Mouse (Mus musculus): Measurements from ENCODE around the gene Olfr998. TPM values are rescaled to one million over a fixed set of nuclear protein-coding genes. Genes with fewer than 3 reads are reported as not detected.
"Not testable (repeated sequence)": the region's sequence is repeated elsewhere in the genome, so short reads cannot be mapped to it uniquely, and the experiment has no call there.

The Olfr998 gene
- not detected in 2 replicates for polyA plus RNA-seq (2015; fragmentation: Nextera tagmentation; extraction: Ambion mirVana)

- H3K36me3 ChIP-seq; H3K4me1 ChIP-seq; H3K4me2 ChIP-seq; H3K27ac ChIP-seq (replicated peaks); H3K9me3 ChIP-seq; H3K9ac ChIP-seq; H3K27me3 ChIP-seq (replicated peaks); H3K4me3 ChIP-seq; ATAC-seq (ENCODE audit: extremely low read depth, insufficient number of reproducible peaks, low FRiP score, low TSS enrichment): not testable (repeated sequence)
- 74% methylated on average over 2 of the region's 2 CpGs for WGBS
Observed at GRCm38 (mm10) chr2:85588648-85589047, at the start of gene Olfr998. Olfr998 (plus strand) TSS chr2:85588948.

- H3K9ac ChIP-seq = no peak overlapping the region
- no peaks in the 10 kb centered on the region for H3K27me3 ChIP-seq (replicated peaks)
- H3K36me3 ChIP-seq = no peaks in the 10 kb centered on the region
- WGBS = 62% methylated on average over 1 of the region's 1 CpGs
- H3K4me2 ChIP-seq = no peak overlapping the region
- H3K9me3 ChIP-seq = no peaks in the 10 kb centered on the region
- H3K4me3 ChIP-seq = no peak overlapping the region
- no peak for ATAC-seq (ENCODE audit: extremely low read depth, insufficient number of reproducible peaks, low FRiP score, low TSS enrichment)
- H3K27ac ChIP-seq (replicated peaks) = no peak overlapping the region
- H3K4me1 ChIP-seq = no peaks in the 10 kb centered on the region
Observed at GRCm38 (mm10) chr2:85554806-85555205, 33.9 kb upstream of the Olfr998 start.

- H3K9ac ChIP-seq = no peak overlapping the region
- no peak overlapping the region for H3K4me2 ChIP-seq
Observed at GRCm38 (mm10) chr2:85560226-85560625, 28.5 kb upstream of the Olfr998 start.

GRCm38 (mm10) chr2:85561187-85561586 is 27.6 kb upstream of the Olfr998 start:
- ATAC-seq (ENCODE audit: extremely low read depth, insufficient number of reproducible peaks, low FRiP score, low TSS enrichment) = no peak
- Histone ChIP-seq H3K9me3 (no peaks in the 10 kb centered on the region), H3K36me3 (no peaks in the 10 kb centered on the region), H3K4me2 (no peak overlapping the region), H3K4me3 (no peak overlapping the region), H3K27me3 (replicated peaks) (no peaks in the 10 kb centered on the region), H3K9ac (no peak overlapping the region), H3K4me1 (no peaks in the 10 kb centered on the region), H3K27ac (replicated peaks) (no peak overlapping the region)
- WGBS = 17% methylated on average over 4 of the region's 4 CpGs

More at GRCm38 (mm10) chr2:85560226-85560625, 28.5 kb upstream of the Olfr998 start:
- 47% methylated on average over 4 of the region's 4 CpGs for WGBS
- Histone ChIP-seq H3K4me1 (no peaks in the 10 kb centered on the region), H3K9me3 (no peaks in the 10 kb centered on the region), H3K27ac (replicated peaks) (no peak overlapping the region), H3K36me3 (no peaks in the 10 kb centered on the region), H3K27me3 (replicated peaks) (no peaks in the 10 kb centered on the region), H3K4me3 (no peak overlapping the region)
- ATAC-seq (ENCODE audit: extremely low read depth, insufficient number of reproducible peaks, low FRiP score, low TSS enrichment) = no peak

- Histone ChIP-seq H3K27me3 (replicated peaks) (no peaks in the 10 kb centered on the region), H3K9ac (no peak within 1 kb of the TSS), H3K36me3 (no peaks in the 10 kb centered on the region), H3K9me3 (no peaks in the 10 kb centered on the region), H3K4me2 (no peak within 1 kb of the TSS), H3K4me1 (no peaks in the 10 kb centered on the region), H3K27ac (replicated peaks) (no peak within 1 kb of the TSS), H3K4me3 (no peak within 1 kb of the TSS)
- no peak for ATAC-seq (ENCODE audit: extremely low read depth, insufficient number of reproducible peaks, low FRiP score, low TSS enrichment)
Observed at GRCm38 (mm10) chr2:85578915-85579314, 9.8 kb upstream of the Olfr998 start, which contains the start of gene Olfr996. Olfr996 (plus strand) TSS chr2:85579215.

- WGBS = 71% methylated on average over 1 of the region's 1 CpGs
- H3K27me3 ChIP-seq (replicated peaks) = no peaks in the 10 kb centered on the region
- no peak within 1 kb of the TSS for H3K27ac ChIP-seq (replicated peaks)
- H3K9ac ChIP-seq = no peak within 1 kb of the TSS
- ATAC-seq (ENCODE audit: extremely low read depth, insufficient number of reproducible peaks, low FRiP score, low TSS enrichment) = no peak
- H3K4me3 ChIP-seq = no peak within 1 kb of the TSS
- H3K9me3 ChIP-seq = no peaks in the 10 kb centered on the region
- H3K36me3 ChIP-seq = no peaks in the 10 kb centered on the region
- H3K4me1 ChIP-seq = no peaks in the 10 kb centered on the region
- H3K4me2 ChIP-seq = no peak within 1 kb of the TSS
Observed at GRCm38 (mm10) chr2:85611803-85612202, 23.1 kb downstream of the Olfr998 start, which contains the start of gene Olfr1000. Olfr1000 (minus strand) TSS chr2:85611903.

Other genes with a start within 250 kb of the Olfr998 start
- gene Olfr987, start 249.6 kb upstream of the Olfr998 start, polyA plus RNA-seq (2015; fragmentation: Nextera tagmentation; extraction: Ambion mirVana) = not detected in 2 replicates
- not detected in 2 replicates for gene Olfr988, start 225.7 kb upstream of the Olfr998 start, polyA plus RNA-seq (2015; fragmentation: Nextera tagmentation; extraction: Ambion mirVana)
- gene Olfr992, start 179.5 kb upstream of the Olfr998 start, polyA plus RNA-seq (2015; fragmentation: Nextera tagmentation; extraction: Ambion mirVana) = not detected in 2 replicates
- gene Olfr993, start 174.1 kb upstream of the Olfr998 start, polyA plus RNA-seq (2015; fragmentation: Nextera tagmentation; extraction: Ambion mirVana) = not detected in 2 replicates
- gene Olfr994, start 152.5 kb upstream of the Olfr998 start, polyA plus RNA-seq (2015; fragmentation: Nextera tagmentation; extraction: Ambion mirVana) = not detected in 2 replicates
- not detected in 2 replicates for gene Olfr995, start 145.3 kb upstream of the Olfr998 start, polyA plus RNA-seq (2015; fragmentation: Nextera tagmentation; extraction: Ambion mirVana)
- gene 4833423E24Rik, start 69.9 kb upstream of the Olfr998 start, polyA plus RNA-seq (2015; fragmentation: Nextera tagmentation; extraction: Ambion mirVana) = not detected in 2 replicates
- gene Olfr996, start 9.7 kb upstream of the Olfr998 start, polyA plus RNA-seq (2015; fragmentation: Nextera tagmentation; extraction: Ambion mirVana) = not detected in 2 replicates
- not detected in 2 replicates for gene Olfr1000, start 23.0 kb downstream of the Olfr998 start, polyA plus RNA-seq (2015; fragmentation: Nextera tagmentation; extraction: Ambion mirVana)
- gene Olfr1002, start 61.8 kb downstream of the Olfr998 start, polyA plus RNA-seq (2015; fragmentation: Nextera tagmentation; extraction: Ambion mirVana) = not detected in 2 replicates
- not detected in 2 replicates for gene Olfr154, start 75.5 kb downstream of the Olfr998 start, polyA plus RNA-seq (2015; fragmentation: Nextera tagmentation; extraction: Ambion mirVana)
- gene Olfr1006, start 89.8 kb downstream of the Olfr998 start, polyA plus RNA-seq (2015; fragmentation: Nextera tagmentation; extraction: Ambion mirVana) = not detected in 2 replicates
- gene Olfr1008, start 100.5 kb downstream of the Olfr998 start, polyA plus RNA-seq (2015; fragmentation: Nextera tagmentation; extraction: Ambion mirVana) = not detected in 2 replicates
- not detected in 2 replicates for gene Olfr1009, start 126.5 kb downstream of the Olfr998 start, polyA plus RNA-seq (2015; fragmentation: Nextera tagmentation; extraction: Ambion mirVana)
- gene Olfr1012, start 173.8 kb downstream of the Olfr998 start, polyA plus RNA-seq (2015; fragmentation: Nextera tagmentation; extraction: Ambion mirVana) = not detected in 2 replicates
- gene Olfr1013, start 178.2 kb downstream of the Olfr998 start, polyA plus RNA-seq (2015; fragmentation: Nextera tagmentation; extraction: Ambion mirVana) = not detected in 2 replicates
- gene Olfr1014, start 183.8 kb downstream of the Olfr998 start, polyA plus RNA-seq (2015; fragmentation: Nextera tagmentation; extraction: Ambion mirVana) = not detected in 2 replicates
- not detected in 2 replicates for gene Olfr1015, start 193.1 kb downstream of the Olfr998 start, polyA plus RNA-seq (2015; fragmentation: Nextera tagmentation; extraction: Ambion mirVana)
- not detected in 2 replicates for gene Olfr1016, start 213.6 kb downstream of the Olfr998 start, polyA plus RNA-seq (2015; fragmentation: Nextera tagmentation; extraction: Ambion mirVana)
- not detected in 2 replicates for gene Olfr1018, start 229.5 kb downstream of the Olfr998 start, polyA plus RNA-seq (2015; fragmentation: Nextera tagmentation; extraction: Ambion mirVana)

Data from heart, embryonic 13.5 days (tissue).